Mouse (Mus musculus): Measurements from ENCODE around the gene C1ql3. TPM values are rescaled to one million over a fixed set of nuclear protein-coding genes. Genes with fewer than 3 reads are reported as not detected.

The C1ql3 gene
- polyA plus RNA-seq, 1 experiment: 1.1 TPM

DNA sequence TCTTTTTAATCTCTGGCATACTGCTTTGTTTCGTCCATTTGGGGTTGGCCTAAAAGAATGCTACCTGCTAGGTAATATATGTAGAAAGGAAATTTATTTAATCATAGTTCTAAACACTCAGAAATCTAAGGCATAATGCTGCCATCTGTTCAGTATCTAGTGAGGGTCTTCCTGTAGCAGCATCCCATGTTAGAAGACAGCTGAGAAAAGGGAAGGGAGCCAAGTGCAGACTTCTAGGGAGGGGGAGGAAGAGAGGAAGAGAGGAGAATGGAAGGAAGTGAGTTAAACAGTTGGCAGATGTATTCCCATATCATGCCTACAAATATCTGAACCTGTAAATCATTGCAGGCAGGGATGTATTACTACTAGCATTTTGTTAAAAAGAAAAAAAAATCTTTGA, 7.3 kb upstream of the C1ql3 start:
- 92% methylated on average over 1 of the region's 1 CpGs for WGBS
- no peak for DNase-seq
- Histone ChIP-seq H3K27ac (ENCODE audit: control insufficient read depth, insufficient read depth, low read length) (no peak overlapping the region), H3K4me1 (replicated peaks; ENCODE audit: control insufficient read depth, insufficient read depth, low read length) (no peaks in the 10 kb centered on the region), H3K36me3 (ENCODE audit: control insufficient read depth, insufficient read depth, low read length) (no peaks in the 10 kb centered on the region), H3K27me3 (ENCODE audit: control insufficient read depth, insufficient read depth, low read length) (no peaks in the 10 kb centered on the region), H3K4me3 (ENCODE audit: control insufficient read depth, insufficient read depth, low read length) (no peak overlapping the region)
- TF ChIP-seq POLR2A (IDR thresholded peaks at IDR 0.05; ENCODE audit: control insufficient read depth, extremely low read depth, insufficient read depth, low read length, poor library complexity): no peak
- no peak for TF ChIP-seq CTCF (IDR thresholded peaks at IDR 0.05; ENCODE audit: borderline replicate concordance, control insufficient read depth, extremely low read depth, insufficient read depth, low read length, poor library complexity)

DNA sequence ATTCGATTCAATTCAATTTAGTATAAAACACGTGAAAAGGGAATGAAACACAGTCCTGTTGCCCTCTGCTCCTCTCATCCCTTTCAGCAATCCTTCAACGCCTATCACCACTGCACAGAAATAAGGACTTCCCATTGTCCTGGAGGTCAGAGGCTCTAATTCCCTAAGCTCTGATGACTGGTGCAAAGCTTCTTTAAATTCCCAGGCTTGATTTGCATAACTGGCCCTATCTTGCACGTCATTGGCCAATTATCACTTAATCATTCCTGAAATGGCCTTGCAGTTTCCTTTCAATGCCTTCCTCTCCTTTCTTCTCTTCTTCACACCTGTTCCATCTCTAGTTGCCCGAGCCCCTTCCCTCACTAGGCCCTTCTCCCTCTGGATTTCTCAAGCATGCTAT, 6.8 kb upstream of the C1ql3 start:
- TF ChIP-seq CTCF (IDR thresholded peaks at IDR 0.05; ENCODE audit: borderline replicate concordance, control insufficient read depth, extremely low read depth, insufficient read depth, low read length, poor library complexity) (no peak), POLR2A (IDR thresholded peaks at IDR 0.05; ENCODE audit: control insufficient read depth, extremely low read depth, insufficient read depth, low read length, poor library complexity) (no peak)
- DNase-seq: no peak
- H3K4me3 ChIP-seq (ENCODE audit: control insufficient read depth, insufficient read depth, low read length): no peak overlapping the region
- WGBS: 76% methylated on average over 5 of the region's 5 CpGs
- no peaks in the 10 kb centered on the region for H3K36me3 ChIP-seq (ENCODE audit: control insufficient read depth, insufficient read depth, low read length)
- no peaks in the 10 kb centered on the region for H3K27me3 ChIP-seq (ENCODE audit: control insufficient read depth, insufficient read depth, low read length)
- H3K4me1 ChIP-seq (replicated peaks; ENCODE audit: control insufficient read depth, insufficient read depth, low read length): no peaks in the 10 kb centered on the region
- no peak overlapping the region for H3K27ac ChIP-seq (ENCODE audit: control insufficient read depth, insufficient read depth, low read length)

DNA sequence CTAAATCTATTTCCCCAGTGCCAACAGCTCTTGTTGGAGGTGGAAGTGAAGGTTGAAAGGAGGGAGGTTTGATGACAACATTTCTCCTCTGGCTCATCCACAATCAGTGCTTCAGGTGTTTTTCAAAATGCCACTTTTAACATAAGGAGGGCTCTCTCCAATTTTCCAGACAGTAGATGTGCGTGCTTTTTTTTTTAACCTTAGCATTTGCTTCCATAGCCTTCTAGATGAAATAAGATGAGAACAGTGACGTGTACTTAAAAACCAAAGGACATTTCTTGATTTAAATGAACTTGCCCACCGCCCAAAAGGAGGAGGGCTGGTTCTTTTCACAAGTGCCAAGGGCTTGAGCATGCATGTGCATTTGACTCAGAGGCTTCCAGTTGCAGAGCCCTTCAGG, 367 bp upstream of the C1ql3 start:
- Histone ChIP-seq H3K4me3 (ENCODE audit: control insufficient read depth, insufficient read depth, low read length) (no peak overlapping the region), H3K4me1 (replicated peaks; ENCODE audit: control insufficient read depth, insufficient read depth, low read length) (peaks cover 18% of the 10 kb centered on the region), H3K27ac (ENCODE audit: control insufficient read depth, insufficient read depth, low read length) (no peak overlapping the region), H3K27me3 (ENCODE audit: control insufficient read depth, insufficient read depth, low read length) (peaks cover 2% of the 10 kb centered on the region; the same call in 1 of the 2 replicates), H3K36me3 (ENCODE audit: control insufficient read depth, insufficient read depth, low read length) (no peaks in the 10 kb centered on the region)
- no peak for TF ChIP-seq POLR2A (IDR thresholded peaks at IDR 0.05; ENCODE audit: control insufficient read depth, extremely low read depth, insufficient read depth, low read length, poor library complexity)
- no peak for TF ChIP-seq CTCF (IDR thresholded peaks at IDR 0.05; ENCODE audit: borderline replicate concordance, control insufficient read depth, extremely low read depth, insufficient read depth, low read length, poor library complexity)
- 69% methylated on average over 3 of the region's 3 CpGs for WGBS
- DNase-seq: no peak

DNA sequence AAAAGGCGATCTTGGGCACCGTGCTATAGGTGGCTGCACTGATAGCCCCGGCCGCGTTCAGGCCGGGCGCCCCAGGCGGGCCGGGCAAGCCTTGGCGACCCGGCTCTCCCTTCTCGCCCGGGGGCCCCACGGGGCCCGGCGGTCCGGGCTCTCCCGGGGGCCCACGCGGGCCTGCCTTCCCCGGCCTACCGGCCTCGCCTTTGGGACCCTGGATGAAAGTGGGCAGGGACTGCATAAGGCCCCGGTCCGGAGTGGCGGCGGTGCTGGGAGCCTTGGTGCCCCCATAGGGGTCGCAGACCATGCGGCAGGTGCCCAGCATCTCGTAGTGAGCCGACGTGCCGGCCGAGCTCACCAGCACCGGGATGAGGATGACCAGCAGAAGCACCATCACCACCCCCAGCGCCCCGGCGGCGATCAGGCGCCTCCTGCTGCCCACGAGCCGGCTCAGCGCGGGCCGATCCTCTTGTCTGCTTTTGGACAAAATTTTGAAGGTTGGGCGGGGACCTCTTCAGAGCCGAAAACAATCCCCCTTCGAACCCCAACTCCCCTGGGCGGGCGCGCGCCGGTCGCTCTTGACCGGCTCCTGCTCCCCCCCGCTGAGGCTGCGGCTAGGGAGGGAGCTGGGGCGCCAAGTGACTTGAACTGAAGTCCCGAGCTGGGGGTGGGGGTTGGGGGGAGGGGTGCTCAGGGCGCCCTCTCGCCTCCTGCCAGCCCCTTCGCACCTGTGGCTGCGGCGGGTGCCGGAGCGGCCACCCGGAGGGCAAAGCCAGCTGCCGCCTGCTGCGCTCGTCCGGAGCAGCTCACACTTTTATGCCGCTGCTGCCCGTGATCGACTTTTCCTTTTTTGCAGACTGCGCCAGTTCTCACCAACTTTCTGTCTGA, 905 bp downstream of the C1ql3 start:
- WGBS: 1% methylated on average over 75 of the region's 75 CpGs
- Histone ChIP-seq H3K36me3 (ENCODE audit: control insufficient read depth, insufficient read depth, low read length) (no peaks in the 10 kb centered on the region), H3K27ac (ENCODE audit: control insufficient read depth, insufficient read depth, low read length) (no peak overlapping the region), H3K4me1 (replicated peaks; ENCODE audit: control insufficient read depth, insufficient read depth, low read length) (peaks cover 18% of the 10 kb centered on the region), H3K27me3 (ENCODE audit: control insufficient read depth, insufficient read depth, low read length) (peaks cover 2% of the 10 kb centered on the region; the same call in 1 of the 2 replicates), H3K4me3 (ENCODE audit: control insufficient read depth, insufficient read depth, low read length) (peak overlapping the region; percentile 47)
- TF ChIP-seq CTCF (IDR thresholded peaks at IDR 0.05; ENCODE audit: borderline replicate concordance, control insufficient read depth, extremely low read depth, insufficient read depth, low read length, poor library complexity): no peak
- no peak for TF ChIP-seq POLR2A (IDR thresholded peaks at IDR 0.05; ENCODE audit: control insufficient read depth, extremely low read depth, insufficient read depth, low read length, poor library complexity)
- peak; percentile 43 for DNase-seq

DNA sequence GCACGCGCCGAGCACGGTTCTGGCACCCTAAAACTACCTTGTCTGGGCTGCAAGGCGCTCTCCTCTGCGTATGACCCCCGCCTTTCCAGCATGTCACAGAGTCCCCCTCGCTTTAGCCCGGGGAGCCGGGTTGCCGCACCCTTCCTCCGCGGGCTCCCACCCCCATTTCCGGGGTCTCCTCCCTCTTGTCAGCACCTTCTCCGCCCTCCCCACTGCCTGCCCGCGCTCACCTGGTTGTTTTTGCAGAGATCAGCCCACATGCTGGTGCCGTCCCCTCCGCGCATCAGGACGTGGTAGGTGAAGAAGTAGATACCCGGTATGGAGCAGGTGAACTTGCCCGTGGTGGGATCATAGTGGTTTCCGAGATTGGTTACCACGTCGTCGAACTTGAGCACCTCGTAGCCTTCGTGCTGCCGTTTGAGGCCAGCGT, 1.6 kb downstream of the C1ql3 start:
- H3K4me3 ChIP-seq (ENCODE audit: control insufficient read depth, insufficient read depth, low read length): peak overlapping the region; percentile 47
- WGBS: 5% methylated on average over 31 of the region's 31 CpGs
- peak; percentile 71 for DNase-seq
- H3K36me3 ChIP-seq (ENCODE audit: control insufficient read depth, insufficient read depth, low read length): no peaks in the 10 kb centered on the region
- H3K4me1 ChIP-seq (replicated peaks; ENCODE audit: control insufficient read depth, insufficient read depth, low read length): peaks cover 18% of the 10 kb centered on the region
- no peak overlapping the region for H3K27ac ChIP-seq (ENCODE audit: control insufficient read depth, insufficient read depth, low read length)
- peaks cover 2% of the 10 kb centered on the region; the same call in 1 of the 2 replicates for H3K27me3 ChIP-seq (ENCODE audit: control insufficient read depth, insufficient read depth, low read length)
- TF ChIP-seq CTCF (IDR thresholded peaks at IDR 0.05; ENCODE audit: borderline replicate concordance, control insufficient read depth, extremely low read depth, insufficient read depth, low read length, poor library complexity): no peak
- no peak for TF ChIP-seq POLR2A (IDR thresholded peaks at IDR 0.05; ENCODE audit: control insufficient read depth, extremely low read depth, insufficient read depth, low read length, poor library complexity)

DNA sequence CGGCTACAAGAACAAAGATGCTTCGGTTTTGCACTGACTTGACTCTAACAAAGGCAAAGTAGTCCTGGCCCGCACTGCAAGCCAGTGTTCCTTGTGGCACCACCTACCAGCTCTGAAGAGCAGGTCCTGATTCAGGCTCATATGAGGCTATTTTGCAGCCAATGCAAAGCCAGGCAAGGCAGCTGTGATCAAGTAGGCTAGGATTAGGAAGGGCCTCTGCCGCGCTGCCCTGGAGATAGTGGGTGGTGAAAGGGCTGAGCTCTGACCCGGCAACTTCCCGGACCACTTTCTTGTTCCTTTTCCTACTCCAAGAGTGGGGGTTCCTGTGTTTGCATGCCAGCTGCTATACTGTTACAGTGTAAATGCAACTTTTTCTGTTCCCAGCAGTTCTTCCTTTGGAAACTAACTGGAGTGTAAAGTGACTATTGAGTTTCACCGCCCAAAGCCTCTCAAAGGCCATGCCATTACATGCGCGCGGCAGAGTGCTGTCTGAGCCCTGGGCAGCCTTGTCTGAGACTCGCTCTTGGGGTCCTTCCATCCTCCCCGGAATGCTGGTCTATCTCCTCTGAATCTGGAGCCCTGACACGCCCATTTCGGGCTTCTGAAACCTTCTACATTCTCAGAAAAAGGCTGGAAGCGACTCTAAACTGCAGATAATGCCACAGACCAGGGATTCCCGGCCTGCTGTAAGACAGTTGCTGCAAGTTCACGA, 2.2 kb downstream of the C1ql3 start:
- no peak overlapping the region for H3K27ac ChIP-seq (ENCODE audit: control insufficient read depth, insufficient read depth, low read length)
- H3K4me3 ChIP-seq (ENCODE audit: control insufficient read depth, insufficient read depth, low read length): peak overlapping the region; percentile 47
- WGBS: 43% methylated on average over 18 of the region's 18 CpGs

More for the DNA sequence above, 2.2 kb downstream of the C1ql3 start:
- TF ChIP-seq POLR2A (IDR thresholded peaks at IDR 0.05; ENCODE audit: control insufficient read depth, extremely low read depth, insufficient read depth, low read length, poor library complexity) (no peak), CTCF (IDR thresholded peaks at IDR 0.05; ENCODE audit: borderline replicate concordance, control insufficient read depth, extremely low read depth, insufficient read depth, low read length, poor library complexity) (no peak)
- Histone ChIP-seq H3K36me3 (ENCODE audit: control insufficient read depth, insufficient read depth, low read length) (no peaks in the 10 kb centered on the region), H3K4me1 (replicated peaks; ENCODE audit: control insufficient read depth, insufficient read depth, low read length) (peaks cover 18% of the 10 kb centered on the region), H3K27me3 (ENCODE audit: control insufficient read depth, insufficient read depth, low read length) (peaks cover 2% of the 10 kb centered on the region; the same call in 1 of the 2 replicates)
- DNase-seq: peak; percentile 1
